Mouse (Mus musculus) intestine, embryonic 16.5 days (tissue): ENCODE measurements around the gene Dnajc28. TPM values are rescaled to one million over a fixed set of nuclear protein-coding genes. Genes with fewer than 3 reads are reported as not detected.

ENCODE experiments used
- ATAC-seq: fragments of 200-750 bp; cut with Nextera tagmentation; 2 replicates; pipeline ENCODE4 v1.8.0; 2017; ENCODE audit warnings: moderate TSS enrichment, moderate library complexity
- H3K27ac ChIP-seq: fragments of 300-500 bp; sonication (generic); 2 replicates; pipeline ENCODE4 v1.5.1; 2014; ENCODE audit warnings: mild to moderate bottlenecking, low read length
- H3K27me3 ChIP-seq: fragments of 300-500 bp; sonication (generic); replicated peaks from 2 replicates; pipeline ENCODE4 v1.6.1; 2014; ENCODE audit warnings: low read length, control low read depth, mixed read lengths; ENCODE audit not compliant: control insufficient read depth, insufficient read depth
- H3K36me3 ChIP-seq: fragments of 300-500 bp; sonication (generic); 2 replicates; pipeline ENCODE4 v1.6.1; 2014; ENCODE audit warnings: low read length, control low read depth; ENCODE audit not compliant: control insufficient read depth, insufficient read depth
- H3K4me1 ChIP-seq: fragments of 300-500 bp; sonication (generic); 2 replicates; pipeline ENCODE4 v1.6.1; 2014; ENCODE audit warnings: low read length, control low read depth, mixed read lengths; ENCODE audit not compliant: control insufficient read depth, insufficient read depth
- H3K4me2 ChIP-seq: fragments of 300-500 bp; sonication (generic); 2 replicates; pipeline ENCODE4 v1.6.1; 2014; ENCODE audit warnings: low read depth, low read length, control low read depth
- H3K4me3 ChIP-seq: fragments of 300-500 bp; sonication (generic); 2 replicates; pipeline ENCODE4 v1.5.1; 2014; ENCODE audit warnings: mild to moderate bottlenecking, low read length
- H3K9ac ChIP-seq: fragments of 300-500 bp; sonication (generic); 2 replicates; pipeline ENCODE4 v1.6.1; 2014; ENCODE audit warnings: low read depth, low read length
- H3K9me3 ChIP-seq: fragments of 300-500 bp; sonication (generic); 2 replicates; pipeline ENCODE4 v1.6.1; 2016; ENCODE audit warnings: low read length, control low read depth; ENCODE audit not compliant: control insufficient read depth
- WGBS: fragments of 180-500 bp; shearing (Covaris S2); extraction: QIAGEN DNeasy Blood & Tissue Kit; methylation state at CpG from one replicate; pipeline ENCODE4 v1.1.7; 2014; 5-methylcytosine and 5-hydroxymethylcytosine counted together
- polyA plus RNA-seq: library from polyadenylated mRNA; unstranded; fragments of >200 nt; fragmentation: Nextera tagmentation; extraction: Ambion mirVana; gene quantifications from 2 replicates; pipeline ENCODE4 v1.2.1, GENCODE M21; 2015

Gene Dnajc28
- polyA plus RNA-seq, 1 experiment from 2014 or later: 2.8 TPM

DNA sequence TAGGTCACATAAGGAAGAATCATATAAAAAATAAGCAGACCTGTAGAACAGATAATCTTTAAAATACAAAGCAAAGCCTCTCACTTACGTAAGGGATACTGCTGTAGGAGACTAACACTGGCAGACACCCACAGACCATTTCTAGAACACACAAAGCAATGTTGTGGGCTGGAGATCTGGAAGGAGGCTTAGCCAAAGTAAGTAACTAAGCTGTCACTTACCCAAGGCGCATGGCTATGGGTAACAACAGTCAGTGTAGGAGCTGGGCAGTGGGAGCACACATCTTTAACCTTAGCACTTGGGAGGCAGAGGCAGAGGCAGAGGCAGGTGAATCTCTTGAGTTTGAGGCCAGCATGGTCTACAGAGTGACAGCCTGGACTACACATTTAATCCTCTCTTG is 20.8 kb upstream of the Dnajc28 start:
- H3K4me3 ChIP-seq: no peak overlapping the region
- no peak overlapping the region for H3K4me2 ChIP-seq
- H3K36me3 ChIP-seq: peaks cover 19% of the 10 kb centered on the region
- no peak for ATAC-seq
- no peaks in the 10 kb centered on the region for H3K27me3 ChIP-seq
- no peak overlapping the region for H3K27ac ChIP-seq
- WGBS: 96% methylated on average over 2 of the region's 2 CpGs
- H3K9me3 ChIP-seq: no peaks in the 10 kb centered on the region
- no peak overlapping the region for H3K9ac ChIP-seq
- H3K4me1 ChIP-seq: no peaks in the 10 kb centered on the region

DNA sequence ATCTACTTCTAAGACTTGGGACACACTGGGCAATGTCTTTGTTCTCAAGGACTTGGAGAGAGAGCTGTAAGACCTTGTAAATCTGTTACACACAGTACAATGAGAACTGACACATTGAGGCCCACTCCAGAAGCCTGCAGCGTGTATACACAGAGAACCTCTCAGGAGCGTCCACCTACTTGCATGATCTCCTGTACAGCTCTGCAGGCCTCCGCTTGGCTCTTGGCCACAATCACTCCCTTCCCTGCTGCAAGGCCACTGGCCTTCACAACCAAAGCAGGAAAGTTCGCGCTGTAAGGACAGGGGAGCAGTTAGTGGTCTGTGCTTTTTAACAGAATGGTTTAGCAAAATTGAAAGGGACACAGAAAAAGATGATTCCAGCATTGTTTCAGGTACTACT is 20.3 kb upstream of the Dnajc28 start:
- no peak for ATAC-seq
- WGBS: 97% methylated on average over 5 of the region's 5 CpGs
- Histone ChIP-seq H3K27me3 (no peaks in the 10 kb centered on the region), H3K9me3 (no peaks in the 10 kb centered on the region), H3K4me2 (no peak overlapping the region), H3K9ac (no peak overlapping the region), H3K27ac (no peak overlapping the region), H3K4me3 (no peak overlapping the region), H3K36me3 (peaks cover 19% of the 10 kb centered on the region), H3K4me1 (no peaks in the 10 kb centered on the region)

DNA sequence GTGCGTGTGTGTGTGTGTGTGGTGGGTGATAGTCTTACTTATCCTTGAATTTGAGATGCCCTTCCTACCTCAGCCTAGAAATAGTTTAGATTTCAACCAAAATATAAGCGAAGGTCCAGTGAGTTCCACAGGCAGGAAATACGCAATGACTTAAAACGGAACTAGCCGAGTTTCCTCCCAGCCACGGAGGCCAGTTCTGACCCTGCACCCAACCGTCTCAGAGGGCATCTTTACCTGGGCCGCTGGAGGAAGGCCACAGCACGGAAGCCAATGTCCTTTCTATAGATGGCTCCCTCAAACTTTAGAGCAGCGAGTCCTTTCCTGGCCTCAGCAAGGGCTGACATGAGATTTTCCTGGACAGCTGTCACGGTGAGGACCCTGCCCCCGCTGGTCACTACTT is 14.8 kb upstream of the Dnajc28 start:
- Histone ChIP-seq H3K27me3 (no peaks in the 10 kb centered on the region), H3K9ac (no peak overlapping the region), H3K36me3 (peaks cover 24% of the 10 kb centered on the region), H3K9me3 (no peaks in the 10 kb centered on the region), H3K27ac (no peak overlapping the region), H3K4me1 (no peaks in the 10 kb centered on the region), H3K4me2 (no peak overlapping the region), H3K4me3 (no peak overlapping the region)
- no peak for ATAC-seq
- 89% methylated on average over 12 of the region's 12 CpGs for WGBS

DNA sequence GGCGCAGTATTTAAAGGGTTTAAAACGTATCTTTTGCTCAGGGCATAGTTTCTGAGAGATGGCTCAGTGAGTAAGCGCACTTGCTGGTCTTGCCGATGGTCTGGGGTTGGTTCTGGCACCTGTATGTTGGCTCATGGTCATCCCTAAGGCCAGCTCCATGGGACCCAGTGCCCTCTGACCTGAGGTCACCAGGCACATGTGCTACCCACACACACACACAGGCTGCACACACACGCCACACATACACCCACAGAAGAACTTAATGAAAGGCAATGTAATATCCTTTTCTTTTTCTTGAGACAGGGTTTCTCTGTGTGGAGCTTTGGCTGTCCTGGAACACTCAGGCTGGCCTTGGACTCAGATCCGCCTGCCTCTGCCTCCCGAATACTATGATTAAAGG is 14.1 kb upstream of the Dnajc28 start:
- no peak overlapping the region for H3K27ac ChIP-seq
- WGBS: 93% methylated on average over 7 of the region's 7 CpGs
- no peaks in the 10 kb centered on the region for H3K4me1 ChIP-seq
- no peak overlapping the region for H3K4me3 ChIP-seq
- no peaks in the 10 kb centered on the region for H3K9me3 ChIP-seq
- H3K27me3 ChIP-seq: no peaks in the 10 kb centered on the region
- H3K4me2 ChIP-seq: no peak overlapping the region
- ATAC-seq: no peak
- peaks cover 24% of the 10 kb centered on the region for H3K36me3 ChIP-seq
- no peak overlapping the region for H3K9ac ChIP-seq

DNA sequence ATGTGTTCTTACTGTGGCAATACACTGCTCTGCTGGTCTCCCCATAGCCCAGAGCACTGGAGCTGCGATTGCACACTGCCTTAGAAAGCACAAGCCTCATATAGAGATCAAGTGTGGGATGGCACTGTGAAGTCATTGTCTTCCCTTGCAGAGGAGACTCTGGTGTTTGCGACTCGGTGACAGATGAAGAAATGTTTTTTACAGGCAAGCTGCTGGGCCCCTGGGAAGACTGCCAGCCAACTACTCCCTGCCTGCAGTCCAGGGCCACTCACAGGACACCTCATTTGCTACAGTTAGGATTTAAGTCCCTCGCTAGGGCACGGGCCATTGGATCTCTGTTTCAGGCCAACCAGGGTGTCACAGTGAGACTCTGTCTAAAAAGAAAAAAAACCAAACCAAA is 13.6 kb upstream of the Dnajc28 start:
- H3K27ac ChIP-seq: no peak overlapping the region
- no peaks in the 10 kb centered on the region for H3K4me1 ChIP-seq
- H3K9ac ChIP-seq: no peak overlapping the region
- H3K36me3 ChIP-seq: peaks cover 24% of the 10 kb centered on the region
- no peak overlapping the region for H3K4me3 ChIP-seq
- H3K4me2 ChIP-seq: no peak overlapping the region
- no peaks in the 10 kb centered on the region for H3K27me3 ChIP-seq
- no peak for ATAC-seq
- 77% methylated on average over 5 of the region's 5 CpGs for WGBS
- no peaks in the 10 kb centered on the region for H3K9me3 ChIP-seq

DNA sequence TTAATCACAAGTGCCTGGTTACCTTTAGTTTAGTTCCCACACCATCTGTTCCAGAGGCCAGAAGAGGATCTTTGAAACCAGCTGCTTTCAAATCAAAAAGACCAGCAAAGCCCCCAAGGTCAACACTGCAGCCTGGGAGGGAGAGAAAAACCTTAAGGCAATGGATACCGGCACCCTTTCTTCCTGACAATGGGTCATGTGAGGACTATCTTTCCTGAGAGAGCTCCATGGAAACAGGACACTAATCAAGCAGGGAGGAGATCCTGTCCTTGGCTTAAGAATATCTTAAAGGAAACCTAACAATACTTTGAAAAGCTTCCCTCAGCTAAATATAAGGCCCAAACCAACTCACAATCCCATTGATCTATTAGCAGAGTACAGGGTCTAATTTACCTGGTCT is 11.8 kb upstream of the Dnajc28 start:
- Histone ChIP-seq H3K4me3 (no peak overlapping the region), H3K36me3 (peaks cover 22% of the 10 kb centered on the region), H3K27ac (no peak overlapping the region), H3K4me2 (no peak overlapping the region), H3K4me1 (no peaks in the 10 kb centered on the region), H3K9ac (no peak overlapping the region), H3K9me3 (no peaks in the 10 kb centered on the region), H3K27me3 (no peaks in the 10 kb centered on the region)
- WGBS: 81% methylated on average over 1 of the region's 1 CpGs
- ATAC-seq: no peak

DNA sequence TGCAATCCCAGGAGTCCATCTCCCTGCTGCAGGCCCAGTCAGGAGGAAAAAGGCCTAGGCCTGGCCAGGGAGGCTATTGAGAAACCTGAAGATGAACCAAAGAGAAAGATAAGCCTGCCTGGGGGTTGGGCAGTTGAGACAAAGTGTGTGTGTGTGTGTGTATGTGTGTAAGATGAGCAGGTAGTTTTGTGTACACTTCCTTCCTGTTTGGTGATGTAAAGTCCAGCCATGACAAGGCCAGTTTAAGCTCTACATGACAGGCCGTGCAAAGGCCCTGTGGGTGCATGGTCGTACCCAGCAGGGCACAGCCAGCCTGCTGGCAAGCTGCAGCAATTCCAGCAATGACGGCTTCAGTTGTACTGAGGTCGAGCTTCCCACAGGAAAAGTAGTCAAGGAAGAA is 10.9 kb upstream of the Dnajc28 start:
- peaks cover 27% of the 10 kb centered on the region for H3K36me3 ChIP-seq
- ATAC-seq: no peak

DNA sequence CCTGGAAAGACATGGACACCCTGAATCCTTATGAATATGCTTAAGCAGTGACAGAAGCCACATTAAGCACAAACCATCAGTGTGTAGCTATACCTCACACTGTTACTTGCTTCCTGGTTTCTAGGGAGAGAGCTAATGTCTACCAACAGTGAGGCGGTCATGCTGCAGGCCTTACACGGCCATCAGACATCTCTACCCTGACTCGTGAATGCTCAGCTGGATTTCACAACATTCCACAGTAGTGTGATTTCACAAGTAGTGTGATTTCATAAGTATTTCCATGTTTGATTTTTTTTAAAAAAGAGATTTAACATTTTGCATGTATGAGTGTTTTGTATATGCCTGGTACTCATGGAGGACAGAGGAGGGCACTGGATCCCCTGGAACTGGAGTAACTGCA is 9.8 kb upstream of the Dnajc28 start:
- no peaks in the 10 kb centered on the region for H3K27me3 ChIP-seq
- no peak overlapping the region for H3K4me3 ChIP-seq
- peaks cover 27% of the 10 kb centered on the region for H3K36me3 ChIP-seq
- no peak overlapping the region for H3K4me2 ChIP-seq
- 95% methylated on average over 3 of the region's 3 CpGs for WGBS
- no peaks in the 10 kb centered on the region for H3K4me1 ChIP-seq
- no peaks in the 10 kb centered on the region for H3K9me3 ChIP-seq
- ATAC-seq: no peak
- no peak overlapping the region for H3K9ac ChIP-seq
- no peak overlapping the region for H3K27ac ChIP-seq

More for the DNA sequence above, 10.9 kb upstream of the Dnajc28 start:
- no peaks in the 10 kb centered on the region for H3K27me3 ChIP-seq
- no peak overlapping the region for H3K4me3 ChIP-seq
- no peak overlapping the region for H3K9ac ChIP-seq
- H3K27ac ChIP-seq: no peak overlapping the region
- 90% methylated on average over 4 of the region's 4 CpGs for WGBS
- no peaks in the 10 kb centered on the region for H3K4me1 ChIP-seq
- H3K9me3 ChIP-seq: no peaks in the 10 kb centered on the region
- H3K4me2 ChIP-seq: no peak overlapping the region

DNA sequence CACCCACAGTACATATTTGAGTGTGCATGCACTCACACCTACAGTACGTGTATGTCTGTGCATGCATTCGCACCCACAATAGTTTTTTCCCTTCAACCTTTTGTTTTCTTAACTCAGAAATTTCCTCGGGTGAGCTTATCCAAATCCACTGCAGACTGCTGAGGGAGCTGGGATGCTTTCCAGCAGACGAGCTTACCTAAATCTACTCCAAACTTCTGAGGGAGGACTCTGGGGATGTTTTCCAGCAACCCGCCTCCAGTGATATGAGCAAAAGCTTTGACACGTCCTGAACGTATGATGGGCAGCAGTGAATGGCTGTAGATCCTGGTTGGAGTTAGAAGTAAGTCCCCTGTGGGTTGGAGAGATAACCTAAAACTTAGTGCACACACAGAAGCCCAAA is 9.0 kb upstream of the Dnajc28 start:
- H3K4me2 ChIP-seq: no peak overlapping the region
- WGBS: 89% methylated on average over 7 of the region's 7 CpGs
- ATAC-seq: no peak
- H3K9ac ChIP-seq: no peak overlapping the region
- H3K27ac ChIP-seq: no peak overlapping the region
- H3K27me3 ChIP-seq: no peaks in the 10 kb centered on the region
- H3K9me3 ChIP-seq: no peaks in the 10 kb centered on the region
- H3K36me3 ChIP-seq: peaks cover 33% of the 10 kb centered on the region
- H3K4me3 ChIP-seq: no peak overlapping the region
- no peaks in the 10 kb centered on the region for H3K4me1 ChIP-seq

DNA sequence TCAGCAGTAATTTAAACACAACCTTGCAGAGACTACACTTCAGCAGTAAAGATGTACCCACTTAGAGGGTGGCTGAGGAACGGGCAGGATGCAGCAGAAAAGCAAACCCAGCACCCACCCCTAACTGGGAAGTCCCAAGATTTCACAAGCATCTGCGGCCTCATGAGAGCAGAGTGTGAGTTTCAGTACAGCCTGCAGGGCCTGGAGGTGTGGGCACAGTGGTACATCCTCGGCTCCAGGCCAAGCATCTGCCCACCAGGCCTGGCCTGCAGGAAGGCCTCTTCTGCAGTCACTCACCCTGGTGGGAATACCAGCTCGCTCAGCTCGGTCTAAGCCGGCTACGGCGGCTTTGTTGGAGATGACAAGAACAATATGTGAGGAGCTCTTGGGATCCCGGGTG is 4.2 kb upstream of the Dnajc28 start:
- Histone ChIP-seq H3K27me3 (no peaks in the 10 kb centered on the region), H3K36me3 (peaks cover 25% of the 10 kb centered on the region), H3K9ac (no peak overlapping the region), H3K4me3 (no peak overlapping the region), H3K4me2 (no peak overlapping the region), H3K9me3 (no peaks in the 10 kb centered on the region), H3K4me1 (peaks cover 3% of the 10 kb centered on the region; the same call in 1 of the 2 replicates), H3K27ac (no peak overlapping the region)
- ATAC-seq: no peak
- 94% methylated on average over 9 of the region's 9 CpGs for WGBS
